Mouse (Mus musculus): ENCODE data around the gene Thap2. TPM values are rescaled to one million over a fixed set of nuclear protein-coding genes. Genes with fewer than 3 reads are reported as not detected.

Thap2 gene
- polyA plus RNA-seq (2015; fragmentation: Nextera tagmentation; extraction: Ambion mirVana) = 31.3 and 35.1 TPM in 2 replicates

DNA sequence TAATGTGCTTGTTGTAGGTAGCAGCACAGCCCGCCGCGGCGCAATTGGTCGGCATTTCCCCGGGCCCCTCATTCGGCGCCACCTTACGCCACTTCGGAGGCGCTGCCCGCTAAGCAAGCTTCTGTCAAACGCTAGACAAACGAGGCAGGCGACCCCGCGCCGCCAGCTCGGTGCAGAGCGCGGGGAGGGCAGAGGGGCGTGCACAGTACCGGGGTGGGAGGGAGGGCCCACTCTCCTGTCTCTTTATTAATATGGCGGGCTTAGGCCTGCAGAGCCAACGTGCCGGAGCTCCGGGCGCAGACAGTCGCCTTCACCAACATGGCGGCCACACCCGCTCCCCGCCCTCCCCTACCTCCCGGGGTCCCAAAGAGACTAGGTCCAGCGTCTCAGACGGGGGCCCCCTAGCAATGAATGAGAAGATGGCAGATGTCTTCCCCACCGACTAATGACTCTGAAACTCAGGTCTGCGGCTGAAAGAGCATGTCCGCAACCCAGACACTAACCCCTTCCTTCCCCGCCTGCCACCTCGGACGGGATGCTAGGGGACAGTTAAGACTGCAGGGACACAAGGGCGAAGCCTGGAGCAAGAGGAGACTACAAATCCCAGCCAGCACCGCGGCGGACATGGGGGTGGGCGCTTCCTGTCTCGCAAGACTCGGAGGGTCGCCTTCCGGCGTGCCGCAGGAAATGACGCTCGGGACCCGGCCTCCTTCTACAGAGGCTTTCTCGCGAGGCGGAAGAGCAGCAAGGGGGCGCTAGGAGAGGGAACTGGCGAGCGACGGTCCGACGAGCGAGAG lies at the start of gene Thap2, which contains the start of gene Zfc3h1:
Thap2 (minus strand) TSS at position 223 of the 797 bp plus-strand sequence.
Zfc3h1 (plus strand) TSS at position 739 of the 797 bp plus-strand sequence.
- peak within 1 kb of the TSS; percentile 96 for H3K4me3 ChIP-seq
- H3K4me1 ChIP-seq = peaks cover 34% of the 10 kb centered on the region
- H3K36me3 ChIP-seq = peaks cover 13% of the 10 kb centered on the region
- peak within 1 kb of the TSS; percentile 72 for H3K4me2 ChIP-seq
- H3K27ac ChIP-seq = peak within 1 kb of the TSS; percentile 99
- under 1% methylated on average over 65 of the region's 65 CpGs for WGBS
- H3K9ac ChIP-seq = peak within 1 kb of the TSS; percentile 97
- no peaks in the 10 kb centered on the region for H3K9me3 ChIP-seq
- H3K27me3 ChIP-seq = no peaks in the 10 kb centered on the region
- peak; percentile 97 for ATAC-seq (ENCODE audit: insufficient number of reproducible peaks, insufficient read depth, low FRiP score, low TSS enrichment, low read depth)

DNA sequence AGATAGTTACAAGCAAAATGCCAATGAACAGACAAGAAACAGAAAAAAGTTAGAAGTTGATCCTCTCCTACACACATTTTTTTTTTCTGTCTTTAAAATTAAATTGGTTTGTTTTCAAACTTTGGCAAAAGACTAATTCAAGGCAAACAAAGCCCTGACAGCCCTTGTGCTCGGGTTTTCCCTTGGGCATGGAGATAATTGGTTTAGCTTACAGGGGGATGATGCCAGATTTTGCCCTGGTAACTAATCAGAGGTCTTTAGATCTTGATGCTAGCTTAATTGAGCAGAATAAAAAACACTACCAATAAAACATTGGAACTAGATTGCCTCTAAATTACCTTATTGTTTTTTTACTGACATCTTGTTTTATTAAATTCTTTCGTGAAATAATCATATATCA lies 41.1 kb upstream of the Thap2 start:
- Histone ChIP-seq H3K4me3 (no peak overlapping the region), H3K36me3 (peaks cover 71% of the 10 kb centered on the region)
- 56% methylated on average over 2 of the region's 2 CpGs for WGBS

DNA sequence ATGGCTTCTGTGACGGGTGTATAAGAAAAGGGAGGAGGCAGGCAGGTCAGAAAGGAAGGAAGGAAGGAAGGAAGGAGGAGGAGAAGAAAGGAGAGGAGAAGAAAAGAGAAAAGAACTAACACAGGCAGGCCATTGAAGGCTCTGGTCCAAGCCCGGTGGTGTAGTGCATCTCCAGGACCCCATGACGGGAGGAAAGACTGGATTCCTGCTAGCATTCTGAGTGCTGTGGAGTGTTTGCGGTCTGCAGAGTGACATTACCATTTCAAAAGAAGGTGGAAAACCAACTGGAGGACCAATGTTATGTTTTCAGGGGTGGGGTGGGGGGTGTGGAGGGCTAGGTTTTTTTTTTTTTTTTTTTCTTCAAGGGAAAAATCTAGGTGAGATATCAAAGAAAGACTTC lies 37.7 kb upstream of the Thap2 start:
- WGBS = 86% methylated on average over 4 of the region's 4 CpGs
- Histone ChIP-seq H3K9me3 (no peaks in the 10 kb centered on the region), H3K4me2 (no peak overlapping the region), H3K9ac (no peak overlapping the region), H3K36me3 (peaks cover 67% of the 10 kb centered on the region), H3K4me3 (no peak overlapping the region), H3K4me1 (no peaks in the 10 kb centered on the region), H3K27ac (no peak overlapping the region), H3K27me3 (no peaks in the 10 kb centered on the region)
- ATAC-seq (ENCODE audit: insufficient number of reproducible peaks, insufficient read depth, low FRiP score, low TSS enrichment, low read depth) = no peak

More for the DNA sequence above, 41.1 kb upstream of the Thap2 start:
- Histone ChIP-seq H3K27me3 (no peaks in the 10 kb centered on the region), H3K27ac (no peak overlapping the region), H3K4me2 (no peak overlapping the region), H3K9ac (no peak overlapping the region), H3K9me3 (no peaks in the 10 kb centered on the region), H3K4me1 (no peaks in the 10 kb centered on the region)
- ATAC-seq (ENCODE audit: insufficient number of reproducible peaks, insufficient read depth, low FRiP score, low TSS enrichment, low read depth) = no peak

DNA sequence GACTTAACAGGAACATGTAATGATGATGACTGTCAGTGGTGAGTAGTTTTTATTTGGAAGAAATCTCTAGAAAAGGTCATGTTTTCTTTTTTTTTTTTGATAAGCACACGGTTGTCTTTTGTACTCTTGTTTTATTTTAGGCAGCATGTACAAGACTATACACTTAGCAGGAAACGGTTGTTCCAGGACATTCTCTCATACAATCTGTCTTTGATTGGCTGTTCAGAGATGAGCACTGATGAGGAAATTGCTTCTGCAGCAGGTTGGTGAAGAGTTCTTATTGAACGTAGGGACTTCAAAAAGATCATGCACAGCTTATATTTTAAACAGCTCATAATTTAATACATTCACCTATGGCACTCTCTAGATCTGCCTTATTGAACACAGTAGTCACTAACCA lies 29.8 kb upstream of the Thap2 start:
- Histone ChIP-seq H3K36me3 (peaks cover 80% of the 10 kb centered on the region), H3K9ac (no peak overlapping the region), H3K4me3 (no peak overlapping the region), H3K4me1 (no peaks in the 10 kb centered on the region), H3K9me3 (no peaks in the 10 kb centered on the region), H3K4me2 (no peak overlapping the region), H3K27ac (no peak overlapping the region), H3K27me3 (no peaks in the 10 kb centered on the region)
- 79% methylated on average over 3 of the region's 3 CpGs for WGBS
- ATAC-seq (ENCODE audit: insufficient number of reproducible peaks, insufficient read depth, low FRiP score, low TSS enrichment, low read depth) = no peak

DNA sequence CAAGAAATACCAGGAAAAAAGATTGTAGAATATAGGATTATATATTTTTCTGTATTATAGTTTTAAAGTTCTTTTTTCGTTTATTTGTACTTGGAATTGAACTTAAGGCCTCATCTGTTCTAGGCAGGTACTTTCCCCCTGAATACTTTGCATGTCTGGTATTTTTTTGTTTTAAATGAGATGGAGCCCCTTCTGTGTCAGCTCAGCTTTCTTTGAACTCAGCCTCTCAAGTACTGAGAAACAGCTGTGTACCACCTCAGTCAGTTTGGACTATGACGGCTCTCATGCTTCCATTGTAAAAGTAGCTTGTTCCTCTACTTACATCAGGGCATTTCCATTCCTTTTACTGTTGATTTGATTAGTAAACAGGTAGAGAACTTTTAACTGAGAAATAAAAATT lies 29.3 kb upstream of the Thap2 start:
- H3K36me3 ChIP-seq = peaks cover 78% of the 10 kb centered on the region
- no peak for ATAC-seq (ENCODE audit: insufficient number of reproducible peaks, insufficient read depth, low FRiP score, low TSS enrichment, low read depth)
- H3K9ac ChIP-seq = no peak overlapping the region
- H3K4me1 ChIP-seq = no peaks in the 10 kb centered on the region
- no peaks in the 10 kb centered on the region for H3K27me3 ChIP-seq
- H3K27ac ChIP-seq = no peak overlapping the region
- H3K9me3 ChIP-seq = no peaks in the 10 kb centered on the region
- no peak overlapping the region for H3K4me3 ChIP-seq
- H3K4me2 ChIP-seq = no peak overlapping the region
- 80% methylated on average over 2 of the region's 2 CpGs for WGBS

DNA sequence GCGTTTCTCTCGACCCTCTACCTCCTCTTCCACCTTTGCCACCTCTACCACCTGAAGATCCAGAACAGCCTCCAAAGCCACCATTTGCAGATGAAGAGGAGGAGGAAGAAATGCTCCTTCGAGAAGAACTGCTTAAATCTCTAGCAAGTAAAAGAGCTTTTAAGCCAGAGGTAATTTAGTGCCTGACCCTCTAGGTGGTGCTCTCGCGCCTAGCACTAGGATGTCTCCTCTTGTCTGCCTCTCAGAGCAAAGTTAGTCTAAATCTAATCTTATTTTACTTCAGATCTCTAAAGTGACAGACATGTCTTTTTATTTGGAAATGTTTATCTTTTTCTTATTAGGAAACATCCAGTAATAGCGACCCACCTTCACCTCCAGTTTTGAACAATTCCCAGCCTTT lies 22.1 kb upstream of the Thap2 start:
- Histone ChIP-seq H3K9ac (no peak overlapping the region), H3K4me2 (no peak overlapping the region), H3K4me1 (no peaks in the 10 kb centered on the region), H3K27ac (no peak overlapping the region), H3K9me3 (no peaks in the 10 kb centered on the region), H3K27me3 (no peaks in the 10 kb centered on the region), H3K4me3 (no peak overlapping the region), H3K36me3 (peaks cover 64% of the 10 kb centered on the region)
- WGBS = 59% methylated on average over 6 of the region's 6 CpGs
- ATAC-seq (ENCODE audit: insufficient number of reproducible peaks, insufficient read depth, low FRiP score, low TSS enrichment, low read depth) = no peak

DNA sequence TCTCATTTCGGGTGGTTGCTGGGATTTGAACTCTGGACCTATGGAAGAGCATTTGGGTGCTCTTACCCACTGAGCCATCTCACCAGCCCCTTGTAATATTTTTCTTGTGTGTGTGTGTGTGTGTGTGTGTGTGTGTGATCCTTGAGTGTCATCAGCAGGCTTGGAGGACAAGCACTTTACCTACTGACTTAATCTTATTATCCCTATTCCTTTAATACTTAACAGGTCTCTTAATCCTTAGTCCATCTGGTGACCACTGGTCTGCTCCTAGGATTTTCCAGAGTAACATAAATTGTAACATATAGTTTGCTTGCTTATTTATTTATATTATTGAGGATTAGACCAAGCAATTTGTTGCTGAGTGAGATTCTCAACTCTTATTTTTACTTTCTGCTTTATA lies 7.7 kb upstream of the Thap2 start:
- Histone ChIP-seq H3K4me1 (peaks cover 26% of the 10 kb centered on the region), H3K27ac (no peak overlapping the region), H3K4me3 (no peak overlapping the region), H3K9ac (no peak overlapping the region), H3K27me3 (no peaks in the 10 kb centered on the region), H3K9me3 (no peaks in the 10 kb centered on the region), H3K4me2 (no peak overlapping the region), H3K36me3 (peaks cover 42% of the 10 kb centered on the region)
- WGBS = 94% methylated on average over 1 of the region's 1 CpGs
- no peak for ATAC-seq (ENCODE audit: insufficient number of reproducible peaks, insufficient read depth, low FRiP score, low TSS enrichment, low read depth)

DNA sequence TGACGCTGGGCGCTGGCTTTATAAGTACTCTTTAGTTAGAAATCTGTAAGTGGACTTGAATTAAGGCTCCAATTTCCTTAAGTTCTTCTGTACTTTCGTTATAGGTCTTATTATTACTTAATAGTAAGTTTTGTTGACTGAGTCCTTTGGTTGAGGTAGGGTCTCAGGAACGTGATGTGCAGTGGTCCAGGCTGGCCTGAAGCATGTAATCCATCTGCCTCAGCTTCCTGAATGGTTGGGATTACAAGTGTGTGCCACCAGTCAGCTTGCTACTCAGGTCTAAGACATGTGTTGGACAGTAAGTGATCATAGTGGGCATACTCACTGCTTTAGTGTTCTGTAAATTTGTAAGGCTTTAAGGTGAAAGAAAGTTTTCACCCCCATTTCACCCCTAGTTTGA lies 6.8 kb upstream of the Thap2 start:
- H3K27ac ChIP-seq = no peak overlapping the region
- no peak for ATAC-seq (ENCODE audit: insufficient number of reproducible peaks, insufficient read depth, low FRiP score, low TSS enrichment, low read depth)
- no peaks in the 10 kb centered on the region for H3K27me3 ChIP-seq
- H3K4me3 ChIP-seq = no peak overlapping the region
- H3K4me1 ChIP-seq = peaks cover 28% of the 10 kb centered on the region
- H3K9ac ChIP-seq = no peak overlapping the region
- no peak overlapping the region for H3K4me2 ChIP-seq
- H3K9me3 ChIP-seq = no peaks in the 10 kb centered on the region
- peaks cover 42% of the 10 kb centered on the region for H3K36me3 ChIP-seq
- WGBS = 91% methylated on average over 4 of the region's 4 CpGs

DNA sequence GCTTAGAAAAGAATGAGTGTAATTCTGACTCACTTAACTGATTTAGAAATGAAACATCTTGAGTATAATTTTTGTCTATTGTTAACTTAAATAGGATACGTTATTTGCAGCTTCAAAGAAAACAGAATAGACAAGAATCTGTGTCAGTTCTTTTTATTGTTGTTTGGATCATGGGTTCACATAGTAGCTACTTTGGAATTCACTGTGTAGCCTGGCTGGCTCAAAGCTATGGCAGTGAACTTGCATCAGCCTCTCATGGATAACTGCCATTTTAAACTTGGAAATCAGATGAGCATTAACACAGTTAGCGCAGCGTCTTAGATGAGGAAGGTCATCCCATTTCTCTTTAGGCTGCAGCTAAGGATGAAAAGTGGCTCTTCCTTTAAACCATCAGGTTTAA lies 3.6 kb upstream of the Thap2 start:
- no peaks in the 10 kb centered on the region for H3K9me3 ChIP-seq
- peak overlapping the region; percentile 36; the same call in 1 of the 2 replicates for H3K9ac ChIP-seq
- H3K27me3 ChIP-seq = no peaks in the 10 kb centered on the region
- ATAC-seq (ENCODE audit: insufficient number of reproducible peaks, insufficient read depth, low FRiP score, low TSS enrichment, low read depth) = no peak
- peaks cover 32% of the 10 kb centered on the region for H3K4me1 ChIP-seq
- H3K36me3 ChIP-seq = peaks cover 20% of the 10 kb centered on the region
- peak overlapping the region; percentile 72 for H3K4me2 ChIP-seq
- H3K4me3 ChIP-seq = peak overlapping the region; percentile 13; the same call in 1 of the 2 replicates
- no peak overlapping the region for H3K27ac ChIP-seq
- 85% methylated on average over 3 of the region's 3 CpGs for WGBS

DNA sequence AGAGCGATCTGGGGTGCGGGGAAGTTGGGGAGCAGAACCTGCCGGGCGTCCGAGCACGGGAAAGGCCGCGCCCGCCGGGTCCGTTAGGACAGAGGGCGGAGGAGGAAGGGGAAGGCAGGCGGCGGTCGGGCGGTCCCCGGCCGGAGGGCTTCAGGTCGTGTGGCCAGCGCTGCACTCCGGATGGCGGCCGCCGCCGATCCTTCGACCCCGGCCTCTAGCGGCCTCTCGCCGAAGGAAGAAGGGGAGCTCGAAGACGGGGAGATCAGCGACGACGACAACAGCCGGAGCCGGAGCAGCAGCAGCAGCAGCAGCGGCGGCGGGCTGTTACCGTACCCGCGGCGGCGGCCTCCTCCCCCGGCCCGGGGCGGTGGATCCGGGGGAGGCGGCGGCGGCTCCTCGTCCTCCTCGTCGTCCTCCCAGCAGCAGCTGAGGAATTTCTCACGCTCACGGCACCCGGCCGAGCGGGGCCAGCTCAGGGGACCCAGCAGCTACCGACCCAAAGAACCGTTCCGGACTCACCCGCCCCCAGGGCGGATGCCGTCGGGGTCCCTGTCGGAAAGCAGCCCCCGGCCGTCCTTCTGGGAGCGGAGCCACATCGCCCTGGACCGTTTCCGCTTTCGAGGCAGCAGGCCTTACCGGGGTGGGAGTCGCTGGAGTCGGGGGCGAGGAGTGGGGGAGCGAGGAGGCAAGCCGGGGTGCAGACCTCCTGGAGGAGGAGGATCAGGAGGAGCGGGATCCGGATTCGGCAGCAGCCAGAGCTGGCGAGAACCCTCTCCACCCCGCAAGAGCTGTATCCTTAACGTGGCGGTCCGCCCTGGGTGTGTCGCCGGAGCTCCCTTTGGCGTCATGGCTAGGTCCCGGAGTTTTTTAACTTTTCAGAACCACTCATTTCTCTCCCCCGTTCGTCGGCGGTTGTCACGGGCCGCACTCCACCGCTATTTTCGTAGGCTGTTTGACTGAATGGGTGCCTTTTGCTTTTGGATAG lies 1.1 kb upstream of the Thap2 start:
- H3K9me3 ChIP-seq = no peaks in the 10 kb centered on the region
- peak overlapping the region; percentile 97 for H3K9ac ChIP-seq
- H3K36me3 ChIP-seq = peaks cover 14% of the 10 kb centered on the region
- WGBS = under 1% methylated on average over 93 of the region's 101 CpGs
- H3K4me2 ChIP-seq = peak overlapping the region; percentile 72
- H3K27ac ChIP-seq = peak overlapping the region; percentile 99
- ATAC-seq (ENCODE audit: insufficient number of reproducible peaks, insufficient read depth, low FRiP score, low TSS enrichment, low read depth) = no peak; the same call in none of the 2 replicates
- peak overlapping the region; percentile 96 for H3K4me3 ChIP-seq
- H3K4me1 ChIP-seq = peaks cover 35% of the 10 kb centered on the region
- H3K27me3 ChIP-seq = no peaks in the 10 kb centered on the region

DNA sequence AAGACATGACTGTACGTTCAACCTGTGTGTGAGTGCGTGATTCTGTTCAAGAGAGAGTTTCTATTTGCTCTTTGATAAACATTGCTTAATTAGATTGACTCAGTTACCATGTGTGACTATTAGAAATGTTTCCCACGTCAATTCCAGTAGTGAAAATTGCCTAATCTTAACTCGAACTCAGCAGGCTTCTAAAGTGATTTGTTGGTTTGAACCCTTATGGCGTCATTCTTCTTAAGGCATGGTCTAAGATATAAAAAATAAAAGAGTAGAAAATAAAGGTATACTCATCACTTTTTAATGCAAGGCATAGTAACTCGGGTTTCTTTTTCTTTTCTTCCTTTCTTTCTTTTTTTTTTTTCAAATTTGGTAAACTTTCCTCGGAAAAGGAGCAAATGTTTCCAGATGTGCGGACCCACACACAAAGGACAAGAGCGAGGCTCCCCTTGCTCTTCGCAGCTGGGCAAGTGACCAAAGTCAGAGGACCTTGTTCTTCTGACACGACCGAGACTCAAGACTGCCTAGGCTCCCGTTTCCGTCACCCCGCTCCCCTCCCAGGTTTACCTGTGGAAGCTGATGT lies 511 bp downstream of the Thap2 start:
- no peak for ATAC-seq (ENCODE audit: insufficient number of reproducible peaks, insufficient read depth, low FRiP score, low TSS enrichment, low read depth)
- Histone ChIP-seq H3K27me3 (no peaks in the 10 kb centered on the region), H3K36me3 (0 out of 2 replicates have a peak, but pooled peaks cover 7% of the 10 kb centered on the region), H3K4me1 (peaks cover 29% of the 10 kb centered on the region), H3K4me3 (peak overlapping the region; percentile 96), H3K9ac (peak overlapping the region; percentile 97), H3K9me3 (no peaks in the 10 kb centered on the region), H3K4me2 (peak overlapping the region; percentile 72), H3K27ac (peak overlapping the region; percentile 99)
- 1% methylated on average over 15 of the region's 15 CpGs for WGBS

Data from embryonic facial prominence, embryonic 13.5 days (tissue).